Mouse (Mus musculus) hindbrain, postnatal 0 days (tissue): ENCODE measurements around the gene Ppia. TPM values are rescaled to one million over a fixed set of nuclear protein-coding genes. Genes with fewer than 3 reads are reported as not detected.
A peak's percentile ranks its signal among the peaks of the same experiment; 100 is the strongest.

ENCODE experiments used
- ATAC-seq: fragments of 200-750 bp; cut with Nextera tagmentation; 2 replicates; pipeline ENCODE4 v1.8.0; 2017; ENCODE audit warnings: mild to moderate bottlenecking, moderate TSS enrichment, moderate library complexity
- DNase-seq: peaks from one replicate; pipeline ENCODE4 v3.0.0-alpha.2; 2015; ENCODE audit warnings: low spot score
- H3K27ac ChIP-seq: fragments of 300-500 bp; sonication (generic); 2 replicates; pipeline ENCODE4 v1.5.1; 2014; ENCODE audit warnings: mild to moderate bottlenecking
- H3K27me3 ChIP-seq: fragments of 300-500 bp; sonication (generic); 2 replicates; pipeline ENCODE4 v1.6.1; 2014; ENCODE audit warnings: low read length, mixed read lengths; ENCODE audit not compliant: insufficient read depth
- H3K36me3 ChIP-seq: fragments of 300-500 bp; sonication (generic); 2 replicates; pipeline ENCODE4 v1.6.1; 2014; ENCODE audit warnings: low read length, mixed read lengths; ENCODE audit not compliant: insufficient read depth
- H3K4me1 ChIP-seq: fragments of 300-500 bp; sonication (generic); 2 replicates; pipeline ENCODE4 v1.6.1; 2014; ENCODE audit warnings: antibody characterized with exemption, low read length, mixed read lengths; ENCODE audit not compliant: insufficient read depth
- H3K4me2 ChIP-seq: fragments of 300-500 bp; sonication (generic); 2 replicates; pipeline ENCODE4 v1.6.1; 2014; ENCODE audit warnings: low read depth, mild to moderate bottlenecking, low read length, moderate library complexity, mixed read lengths
- H3K4me3 ChIP-seq: fragments of 300-500 bp; sonication (generic); 2 replicates; pipeline ENCODE4 v1.5.1; 2014; ENCODE audit warnings: low read length
- H3K9ac ChIP-seq: fragments of 300-500 bp; sonication (generic); replicated peaks from 2 replicates; pipeline ENCODE4 v1.6.1; 2014; ENCODE audit warnings: mild to moderate bottlenecking, low read length, moderate library complexity, mixed read lengths
- H3K9me3 ChIP-seq: fragments of 300-500 bp; sonication (generic); 2 replicates; pipeline ENCODE4 v1.6.1; 2016; ENCODE audit warnings: low read length, mixed read lengths
- CTCF ChIP-seq: IDR thresholded peaks from 2 replicates; pipeline ENCODE4 v1.5.1; 2016; ENCODE audit warnings: antibody characterized with exemption, control low read depth, low read depth
- WGBS: fragments of 180-500 bp; shearing (Covaris S2); extraction: QIAGEN DNeasy Blood & Tissue Kit; methylation state at CpG from one replicate; pipeline ENCODE4 v1.1.7; 2014; 5-methylcytosine and 5-hydroxymethylcytosine counted together
- polyA plus RNA-seq: library from polyadenylated mRNA; unstranded; fragments of >200 nt; fragmentation: Nextera tagmentation; extraction: Ambion mirVana; gene quantifications from 2 replicates; pipeline ENCODE4 v1.2.1, GENCODE M21; 2015
- total RNA-seq: library from RNA; depleted of rRNA; stranded (reverse); fragments of >200 nt; gene quantifications from 2 replicates; pipeline ENCODE4 v1.2.3, GENCODE M21; 2014

Ppia gene
- total and polyA plus RNA-seq, 2 experiments from 2014 or later = 2,267 to 5,475 TPM

DNA sequence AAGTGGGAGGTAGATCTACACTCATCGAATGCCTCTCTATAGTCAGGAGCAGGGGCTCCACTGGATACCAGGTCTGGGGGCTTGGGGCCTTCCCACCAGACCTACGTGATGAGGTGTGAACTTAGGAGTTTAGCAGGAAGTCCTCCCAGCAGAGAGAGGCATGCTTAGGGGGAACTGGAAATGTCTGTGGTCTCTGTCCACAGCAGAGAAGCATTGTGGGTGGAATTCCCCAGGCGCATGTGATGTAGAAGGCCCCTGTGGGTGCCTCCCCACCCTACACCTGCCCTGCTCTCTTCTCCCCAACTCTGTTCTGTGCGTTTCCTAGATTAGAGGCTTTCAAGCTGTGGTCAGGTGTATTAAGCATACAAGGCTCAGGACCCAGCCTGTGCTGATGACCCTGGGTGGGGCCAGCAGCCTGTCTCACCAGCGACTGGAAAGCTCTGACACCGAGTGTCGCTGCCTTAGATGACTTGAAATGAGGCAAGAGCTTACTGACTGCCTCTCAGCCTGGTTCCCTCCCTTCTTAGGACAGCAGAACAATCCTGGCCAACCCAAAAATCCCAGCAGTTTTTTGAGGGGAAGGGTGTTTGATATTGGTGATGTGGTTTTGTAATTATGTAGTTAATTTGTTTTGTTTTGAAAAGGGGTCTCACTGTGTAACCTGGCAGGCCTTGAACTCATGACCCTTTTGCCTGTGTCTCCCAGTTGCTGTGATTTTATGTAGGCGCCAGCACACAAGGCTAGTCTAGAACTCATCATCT is 23.5 kb upstream of the Ppia start:
- Histone ChIP-seq H3K4me2 (no peak overlapping the region), H3K27me3 (no peaks in the 10 kb centered on the region), H3K9ac (no peak overlapping the region), H3K9me3 (no peaks in the 10 kb centered on the region), H3K36me3 (peaks cover 9% of the 10 kb centered on the region), H3K4me3 (no peak overlapping the region), H3K4me1 (peaks cover 19% of the 10 kb centered on the region; the same call in 1 of the 2 replicates), H3K27ac (no peak overlapping the region)
- DNase-seq (no peak), ATAC-seq (no peak)
- 88% methylated on average over 8 of the region's 8 CpGs for WGBS
- TF ChIP-seq CTCF = no peak

DNA sequence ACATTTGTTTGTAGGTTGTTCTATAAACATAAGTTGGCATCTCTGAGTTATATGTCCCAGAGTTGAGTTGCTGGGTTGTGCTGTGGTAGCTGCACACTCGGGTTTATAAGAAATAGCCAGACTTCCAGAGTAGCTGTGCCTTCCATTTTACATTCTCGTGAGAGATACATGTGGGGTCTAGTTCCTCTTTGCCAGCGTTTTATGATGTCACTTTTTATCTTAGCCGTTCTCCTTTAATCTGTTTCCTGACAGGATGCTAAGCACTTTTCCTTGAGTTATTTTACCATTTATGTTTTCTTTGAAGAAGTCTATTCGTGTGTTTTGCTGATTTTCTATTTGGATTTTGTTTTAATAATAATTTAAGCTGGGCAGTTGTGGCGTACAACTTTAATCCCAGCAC is 22.4 kb upstream of the Ppia start:
- WGBS = 91% methylated on average over 6 of the region's 6 CpGs
- Histone ChIP-seq H3K27ac (no peak overlapping the region), H3K27me3 (no peaks in the 10 kb centered on the region), H3K4me2 (no peak overlapping the region), H3K4me3 (no peak overlapping the region), H3K9ac (no peak overlapping the region), H3K36me3 (peaks cover 20% of the 10 kb centered on the region), H3K4me1 (peaks cover 19% of the 10 kb centered on the region; the same call in 1 of the 2 replicates), H3K9me3 (no peaks in the 10 kb centered on the region)
- TF ChIP-seq CTCF = no peak
- ATAC-seq = no peak
- no peak for DNase-seq

DNA sequence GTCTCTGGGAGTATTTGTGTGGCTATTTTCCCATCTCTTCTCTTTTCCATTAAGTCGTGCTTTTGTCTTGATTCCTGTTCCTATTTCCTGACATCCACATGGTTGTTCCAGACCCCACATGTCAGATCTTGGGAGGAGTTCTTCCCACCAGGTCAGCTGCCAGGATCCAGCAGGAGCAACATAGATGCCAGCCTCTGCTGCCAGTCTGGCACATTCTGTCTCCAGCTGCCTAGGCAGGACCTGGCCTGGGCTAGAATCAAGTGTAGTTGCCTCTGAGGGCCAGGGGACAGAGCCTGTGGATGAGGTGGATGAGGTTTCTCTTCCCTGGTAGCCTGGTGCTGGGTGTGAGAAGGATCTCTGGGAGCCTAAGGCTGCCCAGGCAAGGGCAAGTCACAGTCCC is 21.4 kb upstream of the Ppia start:
- Histone ChIP-seq H3K36me3 (peaks cover 29% of the 10 kb centered on the region), H3K9ac (no peak overlapping the region), H3K4me1 (peaks cover 19% of the 10 kb centered on the region; the same call in 1 of the 2 replicates), H3K27me3 (no peaks in the 10 kb centered on the region), H3K4me3 (no peak overlapping the region), H3K4me2 (no peak overlapping the region), H3K27ac (no peak overlapping the region), H3K9me3 (no peaks in the 10 kb centered on the region)
- WGBS = 74% methylated on average over 1 of the region's 1 CpGs
- ATAC-seq = no peak
- no peak for DNase-seq
- no peak for TF ChIP-seq CTCF

DNA sequence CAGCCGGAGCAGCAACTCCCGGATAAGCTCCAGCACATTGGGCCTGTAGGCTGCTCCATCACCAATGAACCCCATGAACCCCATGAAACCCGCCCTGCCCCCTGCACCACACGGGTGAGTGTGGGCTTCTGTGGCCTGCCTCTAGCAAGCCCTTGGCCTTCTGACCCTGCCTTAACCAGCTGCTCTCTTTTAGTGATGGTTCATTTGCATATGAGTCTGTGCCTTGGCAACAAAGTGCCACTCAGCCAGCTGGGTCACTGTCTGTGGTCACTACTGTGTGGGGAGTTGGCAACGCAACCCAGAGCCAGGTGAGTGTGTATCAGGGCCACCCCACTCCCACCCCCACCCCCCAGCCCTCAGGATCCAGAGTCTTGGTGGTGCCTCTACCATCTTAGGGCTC is 19.7 kb upstream of the Ppia start:
- TF ChIP-seq CTCF = no peak
- no peak for ATAC-seq
- H3K4me2 ChIP-seq = no peak overlapping the region
- no peak overlapping the region for H3K9ac ChIP-seq
- no peaks in the 10 kb centered on the region for H3K27me3 ChIP-seq
- DNase-seq = no peak
- H3K36me3 ChIP-seq = peaks cover 46% of the 10 kb centered on the region
- H3K9me3 ChIP-seq = no peaks in the 10 kb centered on the region
- WGBS = 65% methylated on average over 5 of the region's 5 CpGs
- 0 out of 2 replicates have a peak, but pooled peaks cover 11% of the 10 kb centered on the region for H3K4me1 ChIP-seq
- no peak overlapping the region for H3K27ac ChIP-seq
- no peak overlapping the region for H3K4me3 ChIP-seq

DNA sequence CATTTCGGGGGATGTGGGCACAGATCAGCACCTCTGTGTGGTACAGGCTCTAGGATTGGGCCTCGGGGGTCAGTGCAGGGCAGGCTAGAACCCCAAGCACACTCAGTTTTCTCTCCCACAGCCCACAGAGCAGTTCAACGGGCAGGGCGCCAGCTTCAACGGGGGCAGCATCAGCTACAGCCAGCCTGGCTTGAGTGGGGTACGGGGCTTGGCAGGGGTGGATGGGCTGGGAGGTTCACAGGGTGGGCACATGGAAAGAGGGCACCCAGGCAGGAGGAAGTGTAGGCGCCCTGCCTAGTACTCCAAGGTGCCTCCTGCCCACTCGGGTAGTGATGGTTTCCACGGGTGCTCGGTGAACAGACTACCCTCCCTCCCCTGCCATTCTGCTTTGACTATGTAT is 17.1 kb upstream of the Ppia start:
- no peaks in the 10 kb centered on the region for H3K4me1 ChIP-seq
- H3K27me3 ChIP-seq = no peaks in the 10 kb centered on the region
- H3K9ac ChIP-seq = no peak overlapping the region
- H3K4me2 ChIP-seq = no peak overlapping the region
- 90% methylated on average over 10 of the region's 10 CpGs for WGBS
- no peaks in the 10 kb centered on the region for H3K9me3 ChIP-seq
- H3K27ac ChIP-seq = no peak overlapping the region
- no peak overlapping the region for H3K4me3 ChIP-seq
- H3K36me3 ChIP-seq = peaks cover 72% of the 10 kb centered on the region
- no peak for ATAC-seq
- TF ChIP-seq CTCF = no peak
- DNase-seq = no peak

DNA sequence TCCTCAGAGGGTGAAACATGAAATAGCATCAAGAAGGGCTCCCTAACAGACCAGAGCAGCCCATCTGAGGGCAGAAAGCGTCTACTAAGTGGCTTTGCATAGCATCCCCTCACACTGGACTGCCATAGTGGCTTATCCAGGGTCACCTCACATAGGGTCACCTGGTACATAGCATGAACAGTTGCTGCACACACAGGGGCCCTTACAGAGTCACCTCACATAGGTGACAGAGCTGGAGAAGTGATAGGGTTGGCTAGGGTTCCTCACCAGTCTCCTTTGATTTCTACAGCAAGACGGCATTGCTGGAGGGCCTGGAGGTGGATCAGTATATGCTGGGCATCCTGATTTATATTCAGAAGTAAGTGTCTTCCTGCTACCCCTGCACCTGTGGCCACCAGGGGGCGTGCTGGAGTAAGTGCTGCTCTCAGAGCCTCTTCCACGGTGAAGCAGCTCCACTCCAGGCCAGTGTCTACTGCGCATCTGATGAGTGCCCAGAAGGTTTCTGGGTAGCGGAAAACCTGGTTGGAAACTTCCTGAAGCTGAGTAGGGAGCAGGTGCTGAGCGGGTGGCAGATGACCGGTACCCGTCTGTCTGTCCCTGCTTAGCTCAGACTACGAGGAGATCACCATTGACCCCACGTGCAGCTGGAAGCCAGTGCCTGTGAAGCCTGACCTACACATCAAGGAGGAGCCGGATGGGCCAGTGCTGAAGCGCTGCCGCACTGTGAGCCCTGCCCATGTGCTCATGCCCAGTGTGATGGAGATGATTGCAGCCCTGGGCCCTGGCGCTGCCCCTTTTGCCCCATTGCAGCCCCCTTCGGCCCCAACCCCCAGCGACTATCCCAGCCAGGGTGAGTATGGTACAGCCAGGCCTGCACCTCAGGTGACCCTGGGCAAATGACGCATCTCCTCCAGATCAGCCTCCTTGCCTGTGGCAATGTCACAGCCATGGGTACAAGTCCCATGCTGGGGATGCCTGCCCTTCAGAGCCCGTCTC is 12.4 kb upstream of the Ppia start:
- 87% methylated on average over 19 of the region's 19 CpGs for WGBS
- DNase-seq = no peak

More for the DNA sequence above, 12.4 kb upstream of the Ppia start:
- TF ChIP-seq CTCF = peak; percentile 73
- Histone ChIP-seq H3K4me3 (no peak overlapping the region), H3K9ac (no peak overlapping the region), H3K27me3 (no peaks in the 10 kb centered on the region), H3K4me1 (peaks cover 5% of the 10 kb centered on the region; the same call in 1 of the 2 replicates), H3K27ac (no peak overlapping the region), H3K4me2 (no peak overlapping the region), H3K9me3 (no peaks in the 10 kb centered on the region), H3K36me3 (peaks cover 74% of the 10 kb centered on the region)
- peak; percentile 7; the same call in 1 of the 2 replicates for ATAC-seq
